Mouse (Mus musculus) brain, embryonic 14.5 days (tissue): ENCODE measurements around the gene Txndc11. TPM values are rescaled to one million over a fixed set of nuclear protein-coding genes. Genes with fewer than 3 reads are reported as not detected.
A peak's percentile ranks its signal among the peaks of the same experiment; 100 is the strongest.

Source experiments
- DNase-seq: peaks from one replicate; pipeline ENCODE4 v3.0.0-alpha.2; 2011; ENCODE audit warnings: low read depth
- CTCF ChIP-seq: fragments of 200-500 bp; IDR thresholded peaks from 2 replicates; pipeline ENCODE4 v1.5.1; 2012; ENCODE audit warnings: inconsistent platforms, mild to moderate bottlenecking, moderate library complexity, borderline replicate concordance; ENCODE audit not compliant: insufficient read depth, insufficient read length; ENCODE audit errors: extremely low read depth
- POLR2A ChIP-seq: fragments of 200-500 bp; IDR thresholded peaks from 2 replicates; pipeline ENCODE4 v1.6.1; 2012; ENCODE audit warnings: mild to moderate bottlenecking, inconsistent platforms, borderline replicate concordance; ENCODE audit not compliant: poor library complexity, insufficient read depth, insufficient read length, severe bottlenecking; ENCODE audit errors: extremely low read depth
- polyA plus RNA-seq: library from polyadenylated mRNA; depleted of rRNA; stranded (reverse); fragments of >200 nt; gene quantifications from 2 replicates; pipeline ENCODE4 v1.2.3, GENCODE M21; 2012

Gene Txndc11
- polyA plus RNA-seq, 1 experiment, result 28.2 TPM

DNA sequence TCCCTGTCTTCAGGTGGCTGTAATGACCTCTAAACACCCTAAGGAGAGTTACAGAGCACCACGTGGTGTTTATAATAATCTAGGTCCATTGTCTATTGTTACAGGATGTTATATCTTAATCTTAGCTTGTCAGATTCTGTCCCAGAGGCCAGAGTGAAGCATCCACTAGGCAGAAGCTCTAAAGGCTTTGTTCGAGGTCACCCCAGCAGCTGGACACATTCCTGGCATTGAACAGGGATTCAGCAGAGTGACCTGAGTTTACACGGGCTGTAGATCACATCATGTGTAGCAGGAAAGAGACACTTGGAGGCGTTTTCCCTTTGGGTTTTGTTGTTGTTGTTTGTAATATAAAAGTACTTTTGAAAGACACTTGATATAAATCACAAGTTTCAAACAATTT is 42.4 kb downstream of the Txndc11 start:
- no peak for DNase-seq
- TF ChIP-seq CTCF (no peak), POLR2A (no peak)

DNA sequence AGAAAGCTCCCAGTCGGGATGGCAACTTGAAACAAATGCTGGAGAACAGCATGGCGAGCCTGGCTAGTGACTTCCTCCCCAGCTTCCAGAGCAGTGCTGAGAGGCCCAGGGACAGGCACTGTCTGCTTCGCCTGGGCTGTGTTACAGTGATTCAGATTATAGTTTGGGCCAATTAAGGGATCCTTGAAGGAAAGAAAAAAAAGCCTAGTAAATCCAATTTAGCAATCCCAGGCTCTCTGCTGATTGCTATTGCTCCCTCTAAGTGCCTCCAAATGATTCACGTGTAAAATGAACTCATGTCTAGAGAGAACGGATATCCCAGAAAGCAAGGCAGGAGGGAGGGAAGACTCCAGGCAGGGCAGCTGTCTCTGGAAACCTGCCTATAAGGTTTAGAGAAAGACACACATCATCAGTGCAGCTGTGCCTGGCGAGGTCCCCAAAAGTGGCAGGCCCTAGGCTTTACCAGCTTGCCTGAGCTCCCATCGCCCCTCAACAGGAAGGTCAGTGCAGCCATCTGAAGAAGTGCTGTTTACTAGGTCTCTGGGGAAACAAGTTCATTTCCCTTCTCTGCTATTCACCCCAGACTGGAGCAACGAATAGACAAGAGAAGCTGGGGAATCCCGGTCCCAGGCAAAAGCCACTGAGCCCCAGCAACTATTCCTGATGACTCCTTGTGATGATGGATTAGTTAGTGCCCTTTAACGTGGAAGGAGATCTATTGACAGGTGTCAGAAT is 43.4 kb downstream of the Txndc11 start:
- TF ChIP-seq POLR2A (no peak), CTCF (no peak)
- no peak for DNase-seq

- peak; percentile 90 for DNase-seq
- no peak for TF ChIP-seq CTCF
- no peak for TF ChIP-seq POLR2A
Observed at GRCm38 (mm10) chr16:11086856-11087588, 47.4 kb downstream of the Txndc11 start.

DNA sequence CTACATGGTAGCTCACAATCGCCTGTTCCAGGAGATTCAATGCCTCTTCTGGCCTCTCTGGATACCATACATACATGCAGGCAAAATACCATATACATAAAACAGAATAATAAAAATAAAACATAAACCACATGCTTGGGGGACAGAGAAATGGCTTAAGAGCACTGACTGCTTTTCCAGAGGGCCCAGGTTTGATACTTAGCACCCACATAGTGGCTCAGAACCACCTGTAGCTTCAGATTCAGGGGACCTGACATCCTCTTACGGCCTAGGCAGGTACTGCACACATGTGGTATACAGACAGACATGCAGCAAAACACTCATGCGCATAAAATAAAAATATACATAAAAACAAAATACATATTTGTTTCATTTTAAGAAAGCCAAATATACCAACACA is 48.2 kb downstream of the Txndc11 start:
- TF ChIP-seq CTCF (no peak), POLR2A (no peak)
- DNase-seq, result no peak

DNA sequence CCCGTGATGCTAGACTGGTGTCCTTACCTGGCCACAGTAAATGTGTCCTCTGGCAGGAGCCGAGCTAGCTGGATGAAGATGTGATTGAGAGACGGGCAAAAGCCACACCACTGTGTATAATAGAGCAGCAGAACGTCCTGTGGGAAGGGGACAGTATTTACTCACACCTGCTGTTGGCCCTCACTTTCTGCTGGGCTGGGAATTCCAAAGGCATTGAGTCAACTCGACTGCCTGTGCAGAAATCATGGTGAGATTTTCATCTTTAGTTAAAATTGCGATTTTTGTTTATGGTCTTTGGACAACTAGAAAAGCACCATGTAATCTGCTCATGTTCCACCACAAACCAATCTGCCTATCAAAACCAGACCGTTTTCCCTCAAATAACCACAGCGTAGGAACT is 50.3 kb downstream of the Txndc11 start:
- no peak for TF ChIP-seq POLR2A
- no peak for TF ChIP-seq CTCF
- no peak for DNase-seq

DNA sequence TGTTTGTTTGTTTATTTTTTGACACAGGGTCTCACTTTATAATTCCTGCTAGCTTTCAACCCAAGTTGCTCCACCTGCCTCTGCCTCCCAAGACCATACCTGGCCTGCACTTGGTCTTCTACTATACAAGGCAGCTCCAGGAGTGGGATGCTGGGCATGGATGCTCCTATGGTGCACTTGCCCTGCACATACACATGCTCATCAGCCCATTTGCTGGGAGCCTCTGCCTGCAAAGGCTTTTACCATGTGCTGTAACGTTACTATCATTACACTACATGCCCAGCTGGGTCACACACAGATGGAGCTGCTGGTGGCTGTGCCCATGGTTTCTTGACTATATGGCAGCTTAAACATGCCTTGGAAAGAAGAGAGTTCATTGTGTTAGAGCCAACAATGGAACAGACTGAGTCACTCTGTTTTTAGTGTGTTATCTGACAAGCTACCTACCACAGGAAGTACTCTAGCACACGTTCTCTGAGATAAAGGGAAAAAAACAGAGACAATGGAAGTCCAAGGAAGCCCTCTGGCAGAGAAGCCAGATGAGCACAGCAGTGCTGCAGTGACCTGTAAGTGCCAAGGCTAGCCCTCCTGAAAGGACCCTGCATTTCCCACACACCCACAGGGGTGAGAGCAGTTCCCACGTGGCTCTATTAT is 56.1 kb downstream of the Txndc11 start:
- DNase-seq, result no peak
- TF ChIP-seq POLR2A, result no peak
- TF ChIP-seq CTCF, result no peak

DNA sequence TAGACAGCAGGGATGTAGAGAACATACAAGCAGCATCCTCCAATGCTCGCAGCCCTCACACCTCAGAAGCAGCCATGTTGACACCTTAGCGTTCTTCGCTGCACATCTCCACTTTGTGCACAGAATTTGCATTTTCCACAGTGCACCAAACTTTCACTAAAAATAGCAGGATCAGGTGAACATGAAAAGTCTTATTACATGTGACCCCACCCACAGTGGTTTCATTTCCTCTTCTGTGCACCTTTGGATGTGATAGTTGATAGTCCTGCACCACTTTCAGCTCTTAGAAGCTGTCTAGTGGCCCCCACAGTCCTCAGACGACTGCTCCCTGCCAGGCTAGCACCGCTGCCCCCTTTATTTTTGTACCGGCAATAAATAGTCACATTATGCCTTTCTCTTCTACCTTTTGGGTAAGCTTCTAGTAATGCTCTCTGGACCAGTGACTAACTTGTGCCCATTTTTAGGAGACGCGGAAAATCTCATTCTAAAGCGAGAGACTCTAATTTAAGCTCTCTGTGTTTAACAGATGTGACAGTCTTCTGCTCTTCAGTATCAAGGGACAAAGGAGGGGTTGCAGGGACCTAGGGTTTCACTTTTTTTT is 56.7 kb downstream of the Txndc11 start:
- no peak for TF ChIP-seq CTCF
- no peak for TF ChIP-seq POLR2A
- no peak for DNase-seq

- no peak for DNase-seq
- TF ChIP-seq CTCF, result no peak
- TF ChIP-seq POLR2A, result no peak
Observed at GRCm38 (mm10) chr16:11073060-11073459, 61.4 kb downstream of the Txndc11 start.

DNA sequence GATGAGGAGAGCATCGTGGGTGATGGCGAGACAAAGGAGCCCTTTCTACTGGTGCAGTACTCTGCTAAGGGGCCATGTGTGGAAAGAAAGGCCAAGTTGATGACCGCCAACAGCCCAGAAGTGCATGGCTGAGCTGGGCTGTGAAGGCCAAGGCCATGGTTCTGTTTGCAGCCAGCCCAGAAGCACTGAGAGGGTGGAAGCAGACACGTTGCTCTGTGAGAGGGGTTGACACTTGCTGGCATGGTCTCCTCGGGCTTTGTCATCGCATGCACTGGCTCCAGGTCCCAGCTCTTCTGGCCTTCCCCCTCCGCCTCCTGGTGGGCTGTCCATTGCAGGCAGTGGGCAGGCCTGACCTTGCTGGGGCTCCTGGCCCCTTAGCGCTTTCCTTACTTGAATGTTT is 62.0 kb downstream of the Txndc11 start:
- TF ChIP-seq CTCF, result no peak
- TF ChIP-seq POLR2A, result no peak
- no peak for DNase-seq

- no peak for DNase-seq
- TF ChIP-seq POLR2A (no peak), CTCF (no peak)
Observed at GRCm38 (mm10) chr16:11071887-11072286, 62.6 kb downstream of the Txndc11 start.

DNA sequence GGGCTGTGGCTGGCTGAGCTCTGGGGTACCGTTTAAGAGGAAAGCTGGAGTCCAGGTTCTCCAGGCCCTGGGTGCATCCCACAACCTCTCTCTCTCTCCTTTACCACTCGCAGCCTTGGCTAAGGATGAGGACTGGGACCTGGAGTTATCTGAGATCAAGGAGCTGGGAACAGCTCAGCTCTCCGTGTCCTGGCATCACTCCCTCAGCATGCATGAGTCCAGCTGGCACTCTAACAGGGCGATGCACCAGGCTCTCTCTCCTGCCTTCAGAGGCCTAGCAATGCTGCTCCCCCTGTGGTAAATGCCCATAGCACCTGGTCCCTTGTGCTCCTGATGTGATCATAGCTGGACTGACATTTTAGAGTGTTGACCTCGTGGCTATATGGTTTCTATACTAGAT is 63.3 kb downstream of the Txndc11 start:
- TF ChIP-seq CTCF (no peak), POLR2A (no peak)
- peak; percentile 30 for DNase-seq

GRCm38 (mm10) chr16:11069710-11070420 is 64.6 kb downstream of the Txndc11 start:
- DNase-seq, result no peak
- no peak for TF ChIP-seq CTCF
- no peak for TF ChIP-seq POLR2A
